Mouse (Mus musculus) hindbrain, embryonic 12.5 days (tissue): ENCODE data around the gene U2af1. TPM values are rescaled to one million over a fixed set of nuclear protein-coding genes. Genes with fewer than 3 reads are reported as not detected.

Experiments used
- ATAC-seq: fragments of 200-750 bp; cut with Nextera tagmentation; 2 replicates; pipeline ENCODE4 v1.8.0; 2017; ENCODE audit warnings: moderate TSS enrichment; ENCODE audit not compliant: low FRiP score
- H3K27ac ChIP-seq: fragments of 300-500 bp; sonication (generic); 2 replicates; pipeline ENCODE4 v1.5.1; 2016; ENCODE audit warnings: mild to moderate bottlenecking
- H3K27me3 ChIP-seq: fragments of 300-500 bp; sonication (generic); 2 replicates; pipeline ENCODE4 v1.6.1; 2016; ENCODE audit warnings: mild to moderate bottlenecking
- H3K36me3 ChIP-seq: fragments of 300-500 bp; sonication (generic); 2 replicates; pipeline ENCODE4 v1.6.1; 2016; ENCODE audit warnings: mild to moderate bottlenecking
- H3K4me1 ChIP-seq: fragments of 300-500 bp; sonication (generic); 2 replicates; pipeline ENCODE4 v1.6.1; 2016
- H3K4me2 ChIP-seq: fragments of 300-500 bp; sonication (generic); replicated peaks from 2 replicates; pipeline ENCODE4 v1.6.1; 2016; ENCODE audit warnings: mild to moderate bottlenecking
- H3K4me3 ChIP-seq: fragments of 300-500 bp; sonication (generic); 2 replicates; pipeline ENCODE4 v1.5.1; 2016; ENCODE audit warnings: mild to moderate bottlenecking
- H3K9ac ChIP-seq: fragments of 300-500 bp; sonication (generic); 2 replicates; pipeline ENCODE4 v1.6.1; 2016; ENCODE audit warnings: mild to moderate bottlenecking, moderate library complexity
- H3K9me3 ChIP-seq: fragments of 300-500 bp; sonication (generic); replicated peaks from 2 replicates; pipeline ENCODE4 v1.6.1; 2016; ENCODE audit warnings: mild to moderate bottlenecking
- WGBS: fragments of 180-500 bp; shearing (Covaris S2); methylation state at CpG from one replicate; pipeline ENCODE4 v1.1.7; 2016; 5-methylcytosine and 5-hydroxymethylcytosine counted together
- polyA plus RNA-seq: library from polyadenylated mRNA; unstranded; fragments of >200 nt; fragmentation: Nextera tagmentation; extraction: Ambion mirVana; gene quantifications from 2 replicates; pipeline ENCODE4 v1.2.1, GENCODE M21; 2016

U2af1 gene
- polyA plus RNA-seq, 1 experiment from 2014 or later = 293 TPM

GRCm38 (mm10) chr17:31607256-31607951 is 51.3 kb downstream of the U2af1 start:
- Histone ChIP-seq H3K27ac (no peak overlapping the region), H3K4me3 (no peak overlapping the region), H3K4me2 (no peak overlapping the region), H3K4me1 (no peaks in the 10 kb centered on the region), H3K9ac (no peak overlapping the region), H3K36me3 (peaks cover 39% of the 10 kb centered on the region), H3K27me3 (no peaks in the 10 kb centered on the region), H3K9me3 (no peaks in the 10 kb centered on the region)
- no peak for ATAC-seq
- whole genome bisulfite sequencing = 76% methylated on average over 8 of the region's 8 CpGs

- Histone ChIP-seq H3K4me2 (no peak overlapping the region), H3K27ac (no peak overlapping the region), H3K36me3 (peaks cover 46% of the 10 kb centered on the region), H3K27me3 (no peaks in the 10 kb centered on the region), H3K9me3 (no peaks in the 10 kb centered on the region), H3K9ac (no peak overlapping the region), H3K4me1 (no peaks in the 10 kb centered on the region), H3K4me3 (no peak overlapping the region)
- no peak for ATAC-seq
- 82% methylated on average over 7 of the region's 7 CpGs for WGBS
Measured at GRCm38 (mm10) chr17:31606424-31606823, 52.3 kb downstream of the U2af1 start.

- no peak for ATAC-seq
- WGBS = 90% methylated on average over 8 of the region's 8 CpGs
- no peak overlapping the region for H3K9ac ChIP-seq
- no peak overlapping the region for H3K4me2 ChIP-seq
- H3K27ac ChIP-seq = no peak overlapping the region
- H3K4me3 ChIP-seq = no peak overlapping the region
- H3K27me3 ChIP-seq = no peaks in the 10 kb centered on the region
- no peaks in the 10 kb centered on the region for H3K9me3 ChIP-seq
- H3K36me3 ChIP-seq = peaks cover 79% of the 10 kb centered on the region
- H3K4me1 ChIP-seq = peaks cover 2% of the 10 kb centered on the region; the same call in 1 of the 2 replicates
Measured at GRCm38 (mm10) chr17:31598593-31598992, 60.1 kb downstream of the U2af1 start.

- Histone ChIP-seq H3K27ac (no peak overlapping the region), H3K4me1 (peaks cover 2% of the 10 kb centered on the region; the same call in 1 of the 2 replicates), H3K4me3 (no peak overlapping the region), H3K9me3 (no peaks in the 10 kb centered on the region), H3K4me2 (no peak overlapping the region), H3K36me3 (peaks cover 79% of the 10 kb centered on the region), H3K9ac (no peak overlapping the region), H3K27me3 (no peaks in the 10 kb centered on the region)
- 94% methylated on average over 9 of the region's 9 CpGs for WGBS
- ATAC-seq = no peak
Measured at GRCm38 (mm10) chr17:31597957-31598356, 60.7 kb downstream of the U2af1 start.

Other genes starting within 250 kb of the U2af1 start
- gene Wdr4, start 138.9 kb downstream of the U2af1 start, polyA plus RNA-seq = 36.2 and 39.0 TPM in 2 replicates
- gene Ndufv3, start 138.8 kb downstream of the U2af1 start, polyA plus RNA-seq = 230 and 273 TPM in 2 replicates
- gene Pknox1, start 94.2 kb downstream of the U2af1 start, polyA plus RNA-seq = 39.8 and 40.2 TPM in 2 replicates
- 2.3 and 3.3 TPM in 2 replicates for gene Cbs, start 21.7 kb downstream of the U2af1 start, polyA plus RNA-seq
- not detected in 2 replicates for gene Cryaa, start 18.9 kb upstream of the U2af1 start, polyA plus RNA-seq
- 16.5 and 18.9 TPM in 2 replicates for gene Sik1, start 196.9 kb upstream of the U2af1 start, polyA plus RNA-seq